Mouse (Mus musculus) urinary bladder, adult 18-20 months (tissue): Measurements from ENCODE around the gene Hist1h3i.
"Not testable (repeated sequence)": the region's sequence is repeated elsewhere in the genome, so short reads cannot be mapped to it uniquely, and the experiment has no call there.

Experiments
- DNase-seq, 2 experiments: peaks; one replicate each; pipeline ENCODE4 v3.0.0; 2022; ENCODE audit warnings: low spot score in 2 of 2, mixed read lengths in 2 of 2

The Hist1h3i gene

DNA sequence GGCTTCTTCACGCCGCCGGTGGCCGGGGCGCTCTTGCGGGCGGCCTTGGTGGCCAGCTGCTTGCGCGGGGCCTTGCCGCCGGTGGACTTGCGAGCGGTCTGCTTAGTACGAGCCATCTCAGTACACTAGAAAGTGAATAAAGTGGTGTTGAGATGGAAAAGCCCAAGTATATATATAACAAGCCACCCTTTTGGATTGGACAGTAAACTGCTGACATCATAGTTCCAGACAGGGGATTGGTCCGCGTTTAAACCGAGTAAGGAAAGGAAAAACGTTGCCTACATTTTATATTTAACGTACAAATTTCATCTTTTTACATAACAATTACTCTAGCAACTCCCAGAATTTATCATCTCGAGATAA is at the start of gene Hist1h3i:
Gene Hist1h3i (minus strand): TSS at position 116 of the 363 bp plus-strand sequence.
- no peak for DNase-seq

DNA sequence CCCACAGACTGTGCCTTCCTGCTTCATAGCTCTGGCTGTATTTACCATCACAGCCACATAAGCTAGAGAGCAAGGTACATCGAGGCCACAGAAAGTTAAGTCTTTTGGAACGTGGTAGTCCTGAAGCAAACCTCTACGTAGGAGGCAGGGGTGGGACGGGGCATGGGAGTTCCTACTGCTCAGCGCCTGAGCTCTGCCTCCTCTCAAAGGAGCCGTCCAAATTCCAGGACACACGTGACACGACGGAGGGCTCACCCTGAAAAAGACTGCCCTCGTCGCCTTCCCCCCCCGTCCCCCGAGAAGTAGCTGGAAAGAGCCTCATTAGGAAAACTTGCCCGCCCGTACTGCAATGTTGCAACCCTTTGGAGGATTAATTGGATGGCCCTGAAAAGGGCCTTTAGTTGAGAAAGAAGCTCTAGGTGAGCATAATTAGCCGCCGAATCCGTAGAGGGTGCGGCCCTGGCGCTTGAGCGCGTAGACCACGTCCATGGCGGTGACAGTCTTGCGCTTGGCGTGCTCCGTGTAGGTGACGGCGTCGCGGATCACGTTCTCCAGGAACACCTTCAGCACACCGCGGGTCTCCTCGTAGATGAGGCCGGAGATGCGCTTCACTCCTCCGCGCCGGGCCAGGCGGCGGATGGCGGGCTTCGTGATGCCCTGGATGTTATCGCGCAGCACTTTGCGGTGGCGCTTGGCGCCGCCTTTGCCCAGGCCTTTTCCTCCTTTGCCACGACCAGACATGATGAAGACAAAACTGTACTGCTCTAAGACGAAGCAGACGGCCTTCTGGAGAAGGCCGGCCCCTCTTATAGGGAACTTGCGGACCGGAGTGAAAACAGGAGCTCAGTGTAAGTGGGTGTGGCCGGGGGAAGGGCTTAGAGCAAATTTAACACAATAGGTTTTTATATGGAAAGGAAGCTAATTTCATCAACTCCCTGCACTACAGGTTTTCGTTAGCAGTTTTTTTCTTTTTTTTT is 48.5 kb upstream of the Hist1h3i start, which contains the start of gene Hist1h4n:
Gene Hist1h4n (minus strand): TSS at position 779 of the 977 bp plus-strand sequence.
- DNase-seq = peak in 1 of 2 experiments; percentile 9

DNA sequence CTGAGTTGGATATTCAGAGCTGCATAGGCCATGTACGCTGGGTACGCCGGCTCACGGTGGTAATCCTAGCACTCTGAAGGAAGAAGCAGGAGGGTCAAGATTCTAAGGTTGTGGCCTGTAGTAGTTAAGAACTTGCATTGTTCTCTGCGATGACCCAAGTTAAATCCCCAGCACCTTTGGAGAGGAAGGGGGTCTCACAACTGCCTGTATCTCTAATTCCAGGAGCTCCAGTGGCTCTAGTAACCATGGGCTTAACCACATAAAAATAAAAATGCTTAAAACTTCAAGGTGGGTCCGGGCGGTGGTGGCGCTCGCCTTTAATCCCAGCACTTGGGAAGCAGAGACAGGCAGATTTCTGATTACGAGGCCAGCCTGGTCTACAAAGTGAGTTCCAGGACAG is 47.2 kb upstream of the Hist1h3i start:
- DNase-seq = no peak

DNA sequence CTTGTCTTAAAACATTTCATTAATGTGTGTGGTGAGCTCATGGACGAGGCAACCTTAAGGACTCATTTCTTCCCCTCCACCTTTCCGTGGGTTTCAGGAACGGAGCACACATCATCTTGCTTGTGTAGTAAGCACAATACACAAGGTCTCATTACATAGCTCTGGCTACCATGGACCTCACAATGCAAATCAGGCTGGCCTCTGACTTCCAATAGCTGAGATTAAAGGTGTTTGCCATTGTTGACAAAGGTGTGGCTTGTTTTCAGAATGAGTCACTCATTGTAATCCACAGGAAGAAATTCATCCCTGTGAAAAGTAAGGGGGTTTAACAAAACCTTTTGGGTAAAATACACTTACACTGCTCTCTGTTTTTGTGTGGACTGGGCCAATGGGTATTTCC is 45.3 kb upstream of the Hist1h3i start:
- no peak for DNase-seq

DNA sequence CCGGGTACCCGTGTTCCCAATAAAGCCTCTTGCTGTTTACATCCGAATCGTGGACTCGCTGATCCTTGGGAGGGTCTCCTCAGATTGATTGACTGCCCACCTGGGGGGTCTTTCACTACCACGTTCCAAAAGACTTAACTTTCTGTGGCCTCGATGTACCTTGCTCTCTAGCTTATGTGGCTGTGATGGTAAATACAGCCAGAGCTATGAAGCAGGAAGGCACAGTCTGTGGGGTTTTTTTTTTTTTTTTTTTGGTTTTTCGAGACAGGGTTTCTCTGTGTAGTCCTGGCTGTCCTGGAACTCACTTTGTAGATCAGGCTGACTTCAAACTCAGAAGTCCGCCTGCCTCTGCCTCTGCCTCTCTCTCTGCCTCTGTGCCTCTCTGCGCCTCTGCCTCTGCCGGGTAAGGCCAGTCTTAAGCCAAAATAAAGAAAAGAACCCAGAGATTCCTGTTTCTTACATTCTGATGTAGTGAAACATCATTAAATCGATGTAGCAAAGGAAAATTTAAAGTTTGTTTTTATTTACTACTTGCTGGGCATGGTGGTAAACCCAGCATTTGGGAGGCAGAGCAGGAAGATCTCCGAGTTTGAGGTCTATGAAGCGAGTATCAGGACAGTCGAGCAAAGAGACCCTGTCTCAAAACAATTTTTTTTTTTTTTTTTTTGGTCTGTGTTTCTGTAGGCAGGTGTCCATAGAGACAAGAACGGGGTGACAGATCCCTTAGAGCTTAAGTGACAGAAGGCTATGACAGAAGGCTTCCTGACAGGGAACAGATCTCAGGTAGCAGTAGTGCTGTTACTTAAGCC is 37.1 kb upstream of the Hist1h3i start:
- DNase-seq = not testable (repeated sequence)

DNA sequence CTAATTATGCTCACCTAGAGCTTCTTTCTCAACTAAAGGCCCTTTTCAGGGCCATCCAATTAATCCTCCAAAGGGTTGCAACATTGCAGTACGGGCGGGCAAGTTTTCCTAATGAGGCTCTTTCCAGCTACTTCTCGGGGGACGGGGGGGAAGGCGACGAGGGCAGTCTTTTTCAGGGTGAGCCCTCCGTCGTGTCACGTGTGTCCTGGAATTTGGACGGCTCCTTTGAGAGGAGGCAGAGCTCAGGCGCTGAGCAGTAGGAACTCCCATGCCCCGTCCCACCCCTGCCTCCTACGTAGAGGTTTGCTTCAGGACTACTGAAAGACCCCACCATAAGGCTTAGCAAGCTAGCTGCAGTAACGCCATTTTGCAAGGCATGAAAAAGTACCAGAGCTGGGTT is 28.9 kb upstream of the Hist1h3i start:
- DNase-seq = not testable (repeated sequence)

DNA sequence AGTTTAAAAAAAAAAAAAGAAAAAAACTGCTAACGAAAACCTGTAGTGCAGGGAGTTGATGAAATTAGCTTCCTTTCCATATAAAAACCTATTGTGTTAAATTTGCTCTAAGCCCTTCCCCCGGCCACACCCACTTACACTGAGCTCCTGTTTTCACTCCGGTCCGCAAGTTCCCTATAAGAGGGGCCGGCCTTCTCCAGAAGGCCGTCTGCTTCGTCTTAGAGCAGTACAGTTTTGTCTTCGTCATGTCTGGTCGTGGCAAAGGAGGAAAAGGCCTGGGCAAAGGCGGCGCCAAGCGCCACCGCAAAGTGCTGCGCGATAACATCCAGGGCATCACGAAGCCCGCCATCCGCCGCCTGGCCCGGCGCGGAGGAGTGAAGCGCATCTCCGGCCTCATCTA is 28.4 kb upstream of the Hist1h3i start, which contains the start of gene Hist1h4m:
Gene Hist1h4m (plus strand): TSS at position 208 of the 400 bp plus-strand sequence.
- peak in 1 of 2 experiments; percentile 48 for DNase-seq

DNA sequence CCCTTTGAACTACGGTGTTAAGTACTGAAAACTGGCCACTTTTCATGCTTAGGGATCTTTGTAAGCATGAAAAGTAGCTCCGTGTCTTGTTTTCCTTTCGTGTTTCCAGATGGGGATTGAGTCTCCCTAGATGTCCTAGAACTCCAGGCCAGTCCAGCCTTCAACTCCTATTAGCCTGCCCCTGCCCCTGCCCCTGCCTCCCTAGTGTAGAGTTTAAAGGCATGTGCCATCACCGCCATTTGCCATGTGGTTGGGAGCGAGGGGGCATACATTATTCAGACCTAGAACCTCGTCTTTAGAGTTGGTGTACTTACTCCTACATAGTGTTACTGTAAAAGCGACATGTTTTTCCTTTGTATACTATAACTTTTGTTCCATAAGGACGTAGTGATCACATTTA is 27.9 kb upstream of the Hist1h3i start:
- DNase-seq = not testable (repeated sequence)

DNA sequence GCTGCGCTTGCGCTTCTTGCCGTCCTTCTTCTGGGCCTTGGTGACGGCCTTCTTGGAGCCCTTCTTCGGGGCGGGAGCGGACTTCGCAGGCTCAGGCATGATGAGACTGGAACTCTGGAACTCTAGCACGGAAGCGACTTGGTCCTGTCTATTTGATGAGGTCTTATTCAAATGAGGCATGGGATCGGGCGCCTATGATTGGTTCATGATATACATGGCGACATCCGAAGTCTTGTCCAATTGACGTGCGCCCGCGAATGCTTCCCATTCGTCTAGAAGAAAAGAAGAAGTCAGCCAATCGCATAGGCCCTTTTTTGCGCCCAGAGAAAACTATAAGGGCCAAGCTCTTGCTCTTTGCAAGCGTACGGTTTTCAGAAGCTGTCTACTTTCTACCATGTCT is 26.9 kb upstream of the Hist1h3i start, which contains the start of the genes Hist1h2bq and Hist1h2ao:
Gene Hist1h2bq (minus strand): TSS at position 125 of the 400 bp plus-strand sequence.
Gene Hist1h2ao (plus strand): TSS at position 393 of the 400 bp plus-strand sequence.
- not testable (repeated sequence) for DNase-seq

DNA sequence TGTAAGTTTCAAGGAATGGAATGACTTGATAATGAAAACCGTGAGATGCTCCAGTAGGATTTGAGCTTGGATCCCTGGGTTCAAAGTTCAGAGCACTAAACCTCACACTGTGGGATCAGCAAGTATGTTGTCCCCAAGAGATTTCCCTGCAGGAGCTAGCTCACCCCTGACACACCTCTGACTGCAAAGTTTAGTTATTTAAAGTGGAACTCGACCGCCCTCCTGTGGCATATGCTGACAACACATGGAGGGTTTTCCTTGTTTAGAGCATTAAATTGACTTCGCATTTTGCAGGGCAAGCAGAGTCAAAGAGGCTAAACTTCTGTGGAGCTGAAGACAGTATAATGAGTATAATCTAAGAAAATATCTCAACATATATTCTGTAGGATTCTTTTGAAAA is 19.9 kb upstream of the Hist1h3i start:
- DNase-seq = not testable (repeated sequence)

DNA sequence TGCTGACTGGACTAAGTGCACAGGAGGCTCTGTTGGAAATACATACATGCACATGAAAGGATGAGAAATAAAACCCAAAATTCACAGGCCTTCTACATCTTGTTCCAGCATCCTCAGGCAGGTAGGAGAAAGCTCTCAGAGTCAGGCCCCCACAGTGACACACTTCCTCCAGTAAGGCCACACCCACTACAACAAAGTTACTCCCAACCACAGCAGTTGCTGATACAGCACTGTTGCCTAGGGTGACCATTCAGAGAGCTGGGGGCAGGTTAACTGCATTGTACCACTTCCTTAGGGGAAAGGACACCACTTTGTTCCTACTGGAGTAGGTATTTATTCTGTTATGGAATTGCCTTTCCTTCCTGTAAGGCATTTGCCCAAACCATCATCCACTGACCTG is 14.0 kb upstream of the Hist1h3i start:
- DNase-seq = not testable (repeated sequence)

DNA sequence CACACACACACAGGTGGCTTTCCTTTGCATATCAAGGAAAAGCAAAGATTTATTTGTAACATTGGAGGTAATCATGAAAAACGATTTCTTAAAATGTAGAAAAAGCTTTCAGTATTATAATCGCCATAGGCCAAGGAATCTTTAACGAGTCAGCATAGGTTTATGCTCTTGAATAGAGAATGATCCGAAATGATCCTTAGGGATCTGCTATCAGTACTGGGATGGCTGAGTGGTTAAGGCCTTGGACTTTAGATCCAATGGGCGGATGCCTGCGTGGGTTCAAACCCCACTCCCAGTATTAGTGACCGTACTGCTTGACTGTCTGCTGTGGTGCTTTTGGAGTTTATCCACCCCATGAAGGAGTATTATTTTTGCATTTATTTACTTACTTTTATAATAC is 12.4 kb upstream of the Hist1h3i start:
- DNase-seq = no peak

DNA sequence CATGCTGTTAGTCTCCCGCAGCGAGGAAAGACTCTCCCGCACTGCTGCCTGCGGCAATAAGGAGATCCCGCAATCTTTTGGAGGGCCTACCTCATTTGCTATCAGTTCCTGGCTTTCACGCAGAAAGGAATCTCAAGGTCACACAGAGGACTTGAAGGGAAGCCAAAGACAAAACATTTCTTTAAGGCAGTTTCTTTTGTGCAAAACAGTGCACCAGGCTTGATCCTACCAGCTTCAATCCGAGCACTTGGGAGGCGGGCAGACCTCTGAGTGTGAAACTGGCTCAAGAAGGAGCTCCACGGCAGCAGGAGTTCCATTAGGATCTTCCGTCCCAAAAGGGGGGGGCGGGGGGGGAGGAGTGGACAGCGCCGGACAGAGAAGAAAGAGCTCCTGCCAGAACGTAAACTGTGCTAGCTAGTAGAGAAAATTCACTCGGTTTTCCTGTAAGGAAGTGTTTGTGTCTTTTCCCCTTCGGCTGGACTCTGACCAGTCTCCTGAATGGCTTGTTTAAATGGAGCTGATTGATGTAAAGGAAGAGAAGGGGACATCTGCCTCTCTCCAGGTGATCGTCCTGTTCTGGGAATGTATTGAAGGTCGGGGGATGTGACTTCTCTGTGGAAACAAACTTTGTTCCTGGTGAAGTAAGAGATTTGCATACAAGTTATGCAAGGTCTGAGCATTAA is 7.6 kb upstream of the Hist1h3i start:
- no peak for DNase-seq

DNA sequence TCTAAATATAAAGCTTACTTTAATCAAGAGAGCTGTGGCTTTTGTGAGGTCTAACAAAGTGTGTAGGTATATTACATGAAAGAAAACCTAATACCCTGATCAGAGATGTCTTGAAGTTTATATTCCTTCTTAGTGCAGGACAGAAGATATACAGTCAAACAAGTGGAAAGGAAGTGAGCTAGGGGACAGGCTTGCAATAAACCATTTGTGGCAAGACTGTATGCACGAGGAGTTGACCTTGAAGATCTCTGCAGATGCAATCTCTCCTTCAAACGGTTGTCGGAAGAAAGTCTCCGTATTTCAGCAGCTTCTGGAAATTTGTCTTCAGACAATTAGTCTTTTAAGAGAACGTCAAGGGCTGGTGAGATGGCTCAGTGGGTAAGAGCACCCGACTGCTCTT is 6.8 kb upstream of the Hist1h3i start:
- no peak for DNase-seq

DNA sequence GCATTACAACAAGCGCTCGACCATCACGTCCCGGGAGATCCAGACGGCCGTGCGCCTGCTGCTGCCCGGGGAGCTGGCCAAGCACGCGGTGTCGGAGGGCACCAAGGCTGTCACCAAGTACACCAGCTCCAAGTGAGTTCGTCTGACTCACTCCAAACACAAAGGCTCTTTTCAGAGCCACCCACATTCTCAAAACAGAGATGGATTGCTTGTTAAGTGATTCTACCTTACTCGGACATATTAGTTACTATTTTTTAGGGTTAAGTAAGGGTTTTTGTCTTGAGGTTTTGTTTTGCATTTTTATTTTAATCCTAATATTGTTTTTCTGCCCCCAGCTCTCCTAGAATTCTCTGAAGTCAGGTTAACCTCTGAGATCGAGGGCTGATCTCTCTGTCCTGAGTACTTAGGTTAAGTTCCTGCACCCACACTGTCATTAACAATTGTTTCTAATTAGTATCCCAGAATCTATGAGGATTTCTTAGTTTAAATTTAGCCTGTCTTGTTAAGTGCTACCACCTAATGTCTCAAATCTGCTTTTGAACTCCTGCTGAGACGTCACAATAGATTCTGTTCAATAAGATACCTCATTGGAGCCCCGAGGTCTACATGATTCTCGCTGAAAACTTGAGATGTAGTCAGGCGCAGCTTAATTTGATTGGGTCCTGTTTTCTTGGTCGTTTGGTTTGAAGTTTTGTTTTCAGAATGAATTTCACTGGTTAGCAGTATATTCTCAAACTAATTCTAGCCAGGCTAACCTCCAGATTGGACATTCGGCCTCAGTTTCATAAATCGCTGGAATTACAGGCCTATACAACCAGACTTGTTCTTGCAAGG is 4.8 kb upstream of the Hist1h3i start:
- no peak for DNase-seq

DNA sequence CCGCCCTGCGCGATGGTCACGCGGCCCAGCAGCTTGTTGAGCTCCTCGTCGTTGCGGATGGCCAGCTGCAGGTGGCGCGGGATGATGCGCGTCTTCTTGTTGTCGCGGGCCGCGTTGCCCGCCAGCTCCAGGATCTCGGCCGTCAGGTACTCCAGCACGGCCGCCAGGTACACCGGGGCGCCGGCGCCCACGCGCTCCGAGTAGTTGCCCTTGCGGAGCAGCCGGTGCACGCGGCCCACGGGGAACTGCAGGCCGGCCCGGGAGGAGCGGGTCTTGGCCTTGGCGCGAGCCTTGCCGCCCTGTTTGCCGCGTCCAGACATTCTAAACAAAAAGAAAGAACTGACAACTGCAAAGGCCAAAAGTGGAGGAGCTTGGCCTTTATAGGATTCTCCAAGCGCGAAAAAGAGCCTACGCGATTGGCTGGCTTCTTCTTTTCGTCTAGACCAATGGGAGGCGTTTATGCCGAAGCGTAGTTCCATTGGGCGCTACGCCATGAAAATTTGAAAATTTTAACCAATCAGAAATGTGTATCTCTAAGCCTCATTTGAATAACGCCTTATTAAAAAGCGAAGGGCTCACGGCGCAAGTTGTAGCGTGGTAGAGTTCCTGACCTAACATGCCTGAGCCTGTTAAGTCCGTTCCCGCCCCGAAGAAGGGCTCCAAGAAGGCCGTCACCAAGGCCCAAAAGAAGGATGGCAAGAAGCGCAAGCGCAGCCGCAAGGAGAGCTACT is 3.9 kb upstream of the Hist1h3i start, which contains the start of the genes Hist1h2an and Hist1h2bp:
Gene Hist1h2an (minus strand): TSS at position 320 of the 731 bp plus-strand sequence.
Gene Hist1h2bp (plus strand): TSS at position 563 of the 731 bp plus-strand sequence.
- peak; percentile 69 to 88 for DNase-seq

DNA sequence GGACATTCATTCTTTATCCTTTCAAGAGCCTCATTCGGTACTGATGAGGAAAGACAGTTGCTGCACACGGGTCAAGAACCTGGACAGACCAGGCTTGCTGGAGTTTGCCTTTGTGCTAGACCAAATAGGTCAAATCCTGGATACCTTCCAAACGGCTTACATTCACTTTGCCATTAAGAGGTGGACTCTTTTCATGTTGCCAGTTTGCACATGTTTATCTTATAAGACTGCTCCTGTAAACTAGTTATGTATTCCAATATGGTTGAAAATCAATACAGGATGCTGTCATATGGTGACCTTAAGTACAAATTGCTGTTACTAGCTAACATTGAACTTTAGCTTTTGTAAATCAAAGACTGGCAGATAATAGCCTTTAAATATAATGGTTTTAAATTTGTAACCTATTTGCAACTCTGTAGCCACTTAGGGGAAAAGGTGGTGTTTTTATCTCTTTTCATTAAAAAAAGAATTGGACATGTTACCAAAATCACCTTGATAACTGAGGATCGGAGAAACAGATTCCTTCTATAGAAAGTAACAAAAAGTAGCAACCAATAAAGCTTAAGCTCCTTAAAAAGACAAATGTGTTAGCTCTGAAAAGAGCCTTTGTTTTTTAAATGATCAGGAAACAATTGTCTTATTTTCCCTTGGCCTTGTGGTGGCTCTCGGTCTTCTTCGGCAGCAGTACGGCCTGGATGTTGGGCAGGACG is 3.2 kb upstream of the Hist1h3i start:
- DNase-seq = no peak

DNA sequence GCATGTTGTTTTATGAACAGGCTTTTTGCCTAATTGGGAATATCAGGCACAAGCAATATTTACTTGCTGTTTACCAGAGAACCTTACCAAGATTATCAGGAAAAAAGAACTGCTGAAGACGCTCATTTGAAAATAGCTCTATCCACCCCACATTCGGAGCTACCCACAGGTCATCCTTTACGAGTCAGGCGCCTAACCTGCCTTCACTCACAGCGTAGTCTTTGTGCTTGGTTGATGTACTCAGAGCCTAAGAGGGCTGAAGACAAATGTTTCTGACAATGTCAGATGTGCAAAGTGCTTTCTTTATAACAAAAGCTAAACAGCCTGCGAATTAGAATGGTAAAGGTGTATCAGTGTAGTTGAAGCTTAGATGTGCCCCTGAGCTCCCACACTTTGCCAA is 1.1 kb upstream of the Hist1h3i start:
- DNase-seq = no peak

DNA sequence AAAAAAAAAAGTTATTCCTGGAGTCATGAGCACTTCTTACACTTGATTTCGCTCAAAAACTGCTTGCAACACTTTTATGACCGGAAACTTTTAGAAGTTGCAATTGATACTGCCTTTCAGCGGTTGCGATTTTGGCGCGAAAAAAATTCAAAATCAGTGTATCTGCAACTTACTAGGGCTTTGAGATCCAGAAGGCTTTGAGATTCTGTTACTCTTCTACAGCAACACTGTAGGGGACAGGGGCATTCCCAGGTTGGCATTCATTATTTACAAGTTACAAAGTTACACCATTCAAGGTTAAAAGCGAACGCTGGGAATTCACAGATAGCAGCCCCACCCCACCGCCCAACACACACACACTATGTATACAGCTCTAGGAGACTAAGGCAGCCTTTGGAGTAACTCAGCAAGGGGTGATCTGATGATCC is 578 bp upstream of the Hist1h3i start:
- no peak for DNase-seq
